Mouse (Mus musculus): ENCODE results near the gene M1ap.

M1ap gene

DNA sequence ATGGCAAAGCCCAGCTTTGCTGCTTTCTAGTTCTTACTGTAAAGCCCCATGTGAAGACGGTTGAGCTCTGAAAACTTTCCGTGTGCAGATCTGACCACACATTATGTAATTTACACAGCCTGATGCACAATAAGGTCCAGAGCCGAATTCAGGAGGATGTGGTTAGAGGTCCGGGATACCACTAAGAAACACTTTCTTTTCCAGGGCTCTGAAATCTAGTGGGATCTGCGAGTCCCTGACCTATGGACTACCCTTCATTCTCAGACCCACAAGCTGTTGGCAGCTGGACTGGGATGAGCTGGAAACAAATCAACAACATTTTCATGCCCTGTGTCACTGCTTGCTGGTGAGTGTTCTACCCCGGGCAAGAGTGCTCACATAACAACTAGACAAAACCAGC, 59.4 kb downstream of the M1ap start:
- DNase-seq (ENCODE audit: low read depth in 2 of 2, low spot score in 2 of 2) = no peak

DNA sequence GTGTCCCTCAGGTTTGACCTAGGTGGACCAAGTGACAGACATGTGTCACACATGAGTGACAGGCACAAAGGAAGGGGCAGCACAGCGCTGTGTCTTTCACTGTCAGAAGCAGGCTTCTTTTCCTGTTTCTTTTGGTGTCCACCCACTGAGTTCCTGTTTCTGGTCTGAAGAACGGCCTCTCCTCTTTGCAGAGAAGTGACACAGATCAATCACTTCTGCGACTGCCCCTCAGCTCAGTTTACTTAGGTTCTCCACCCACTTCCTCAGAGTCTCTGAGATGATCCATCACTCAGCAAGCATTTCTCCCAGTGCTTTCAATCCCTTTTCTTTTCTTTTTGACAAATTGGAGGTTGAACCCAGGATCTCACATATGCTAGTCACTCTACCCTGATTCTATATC, 62.0 kb downstream of the M1ap start:
- DNase-seq (ENCODE audit: low read depth in 2 of 2, low spot score in 2 of 2) = no peak

DNA sequence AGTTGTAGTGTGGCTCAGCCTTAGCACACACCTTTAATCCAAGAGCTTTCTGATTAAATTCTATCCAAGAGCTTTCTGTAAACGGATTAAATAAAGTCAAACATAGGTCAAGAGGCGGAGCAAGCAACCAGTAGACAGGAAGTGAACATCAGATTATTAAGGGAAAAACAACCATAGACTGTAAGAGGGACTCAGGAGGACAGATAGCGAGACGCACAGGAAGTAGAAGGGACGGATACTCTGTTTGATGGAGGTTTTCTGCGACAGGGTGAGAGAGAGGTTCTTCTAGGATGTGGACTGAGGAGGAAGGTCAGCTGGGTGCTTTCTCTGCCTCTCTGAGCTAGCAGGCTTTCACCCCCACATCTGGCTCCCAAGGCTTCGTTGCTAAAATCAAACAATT, 63.3 kb downstream of the M1ap start:
- DNase-seq (ENCODE audit: low read depth in 2 of 2, low spot score in 2 of 2) = peak; percentile 14 to 35

DNA sequence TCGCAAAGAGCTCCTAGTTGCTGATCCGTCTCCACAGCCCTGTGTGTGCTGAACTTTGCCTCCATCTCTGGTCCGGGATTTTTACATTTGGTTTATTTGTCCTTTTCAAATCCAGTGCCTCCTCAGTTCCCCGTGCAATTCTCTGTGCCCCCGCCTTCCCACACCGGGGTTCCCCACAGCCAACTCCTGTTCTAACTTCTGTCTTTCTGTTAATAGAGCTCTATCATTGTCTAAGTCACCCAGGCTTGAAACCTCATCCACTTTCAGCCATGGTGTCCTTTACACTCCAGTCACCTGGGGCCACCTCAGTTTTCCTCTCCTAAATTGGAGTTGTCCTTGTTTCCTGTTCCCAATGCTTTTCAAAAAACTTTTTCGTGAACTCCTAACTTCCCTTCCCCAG, 64.6 kb downstream of the M1ap start:
- DNase-seq (ENCODE audit: low read depth in 2 of 2, low spot score in 2 of 2) = no peak

DNA sequence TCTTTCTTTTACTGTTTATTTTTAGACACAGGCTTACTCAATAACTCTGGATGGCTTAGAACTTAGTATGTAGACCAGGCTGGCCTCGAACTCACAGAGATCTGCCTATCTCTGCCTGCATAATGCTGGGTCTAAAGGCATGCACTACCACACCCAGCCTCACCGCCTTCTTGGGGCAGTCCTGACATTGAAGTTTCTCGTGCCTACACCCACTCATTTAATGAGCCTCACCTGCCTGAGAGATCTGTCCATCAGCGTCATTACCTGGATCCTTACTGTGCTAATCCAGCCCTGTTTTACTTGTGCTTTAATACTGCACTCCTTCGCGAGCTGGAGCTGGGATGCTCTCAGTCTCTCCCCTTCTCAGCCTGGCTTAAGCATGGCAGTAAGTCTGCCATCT, 65.1 kb downstream of the M1ap start:
- no peak for DNase-seq (ENCODE audit: low read depth in 2 of 2, low spot score in 2 of 2)

DNA sequence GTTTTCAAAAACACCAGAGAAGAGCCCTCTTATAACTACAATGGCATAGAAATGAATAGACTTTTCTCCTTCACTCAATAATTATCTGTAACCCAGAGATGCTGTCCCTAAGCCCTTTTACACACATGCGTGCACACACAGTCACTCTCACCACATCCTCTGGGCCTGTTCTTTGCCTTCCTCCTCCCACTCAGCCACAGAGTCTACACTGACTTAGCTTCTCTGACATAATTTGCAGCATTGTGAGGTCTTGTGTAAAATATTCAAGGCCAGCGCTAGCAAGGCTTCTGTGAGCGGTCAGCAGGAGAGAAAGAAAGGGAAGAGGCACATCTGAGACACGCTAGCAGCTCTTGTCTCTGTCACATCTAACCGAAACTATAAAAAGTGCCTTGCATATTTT, 66.7 kb downstream of the M1ap start:
- peak; percentile 22 to 29 for DNase-seq (ENCODE audit: low read depth in 2 of 2, low spot score in 2 of 2)

DNA sequence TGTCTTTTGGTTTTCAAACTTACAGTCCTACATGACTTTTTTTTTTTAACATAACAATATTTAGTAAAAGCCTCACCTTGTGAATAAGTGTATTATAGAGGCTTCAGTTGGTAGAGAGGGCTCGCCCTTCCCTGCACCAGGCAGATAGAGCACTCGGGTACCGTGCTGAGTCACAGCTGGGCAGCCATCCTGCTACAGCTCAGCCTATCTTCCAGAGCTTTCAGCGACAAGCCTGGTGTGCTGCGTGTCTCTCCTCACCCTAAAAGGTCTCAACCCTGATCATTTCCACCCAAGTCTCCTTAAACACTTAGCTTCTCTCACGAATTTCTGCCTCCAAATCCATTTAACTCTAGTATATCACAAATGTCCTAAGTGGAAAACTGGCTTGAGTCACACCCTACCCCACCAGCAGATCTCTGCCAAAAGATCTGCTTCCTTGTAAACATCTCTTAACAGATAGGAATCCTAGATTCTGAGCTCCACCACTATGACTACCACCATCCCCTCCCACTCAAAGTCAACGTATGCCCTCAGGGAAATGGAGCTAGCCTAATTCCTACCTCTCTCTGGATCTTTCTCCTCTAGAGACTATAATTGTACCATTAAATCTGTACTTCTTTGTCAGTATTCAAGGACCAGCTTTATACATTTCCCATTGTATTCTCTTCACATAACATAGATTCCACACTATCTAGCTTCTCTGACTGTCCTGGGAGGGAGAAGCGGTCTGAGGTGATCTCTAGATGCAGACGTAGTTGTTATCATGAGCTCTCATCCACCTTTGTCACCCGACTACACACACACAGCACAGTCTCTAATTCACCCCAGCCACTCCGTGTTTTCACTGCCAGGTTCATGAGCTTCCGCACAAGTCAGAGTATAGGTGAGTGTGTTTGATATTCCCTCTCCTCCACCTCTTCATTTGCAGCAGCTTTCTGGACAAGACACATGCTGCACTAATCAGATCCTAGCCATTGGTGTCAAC, 68.1 kb downstream of the M1ap start:
- no peak for DNase-seq (ENCODE audit: low read depth in 2 of 2, low spot score in 2 of 2)

DNA sequence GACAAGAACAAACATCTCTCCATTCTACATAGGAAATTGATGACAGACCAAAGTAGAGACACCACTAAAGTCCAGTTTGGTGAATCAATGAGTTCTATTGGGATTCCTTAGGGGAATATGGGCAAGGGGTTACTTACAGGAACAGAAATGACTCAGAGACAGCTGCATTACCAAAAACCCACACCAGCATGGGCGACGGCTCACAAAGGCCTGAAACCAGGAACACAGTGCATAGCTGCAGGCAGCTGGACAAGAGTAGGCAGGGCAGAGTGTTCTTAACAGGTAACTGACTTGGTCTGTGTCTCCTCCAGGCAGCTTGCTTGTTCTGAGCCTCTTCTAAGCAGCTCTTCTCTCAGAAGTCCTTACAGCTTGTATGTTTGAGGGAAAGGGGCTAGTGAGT, 69.0 kb downstream of the M1ap start:
- no peak for DNase-seq (ENCODE audit: low read depth in 2 of 2, low spot score in 2 of 2)

DNA sequence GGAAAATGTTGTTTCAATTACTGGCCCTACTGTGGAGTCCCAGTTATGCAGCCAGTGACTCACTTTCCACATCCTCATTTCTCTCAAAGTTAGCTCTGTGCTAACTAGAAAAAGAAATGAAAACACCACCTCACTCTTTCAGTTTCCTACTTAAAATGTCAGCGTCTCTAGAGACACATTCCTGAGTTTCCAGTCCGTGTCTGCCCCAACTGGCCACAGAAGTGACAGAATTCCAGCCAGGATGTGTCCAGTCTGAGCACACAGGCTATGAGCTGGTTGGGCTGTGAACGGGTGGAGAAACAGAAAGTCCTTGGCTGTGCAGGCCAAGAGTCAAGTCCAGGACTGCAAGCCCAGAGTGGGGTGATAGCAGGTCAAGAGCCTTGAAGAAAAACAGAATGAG, 70.5 kb downstream of the M1ap start:
- DNase-seq (ENCODE audit: low read depth in 2 of 2, low spot score in 2 of 2) = no peak

DNA sequence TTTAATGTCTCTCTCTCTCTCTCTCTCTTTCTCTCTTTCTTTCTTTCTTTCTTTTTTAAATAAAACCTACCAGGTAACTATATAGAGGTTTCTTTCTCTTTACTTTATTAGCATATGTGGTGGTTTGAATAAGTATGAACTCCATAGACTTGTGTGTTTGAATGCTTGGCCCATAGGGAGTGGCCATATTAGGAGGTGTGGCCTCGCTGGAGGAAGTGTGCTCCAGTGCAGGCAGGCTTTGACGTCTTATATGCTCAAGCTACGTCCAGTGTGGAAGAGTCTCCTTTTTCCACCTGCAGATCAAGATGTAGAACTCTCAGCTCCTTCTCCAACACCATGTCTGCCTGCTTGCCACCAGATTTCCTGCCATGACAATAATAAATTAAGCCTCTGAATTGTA, 72.3 kb downstream of the M1ap start:
- no peak for DNase-seq (ENCODE audit: low read depth in 2 of 2, low spot score in 2 of 2)

DNA sequence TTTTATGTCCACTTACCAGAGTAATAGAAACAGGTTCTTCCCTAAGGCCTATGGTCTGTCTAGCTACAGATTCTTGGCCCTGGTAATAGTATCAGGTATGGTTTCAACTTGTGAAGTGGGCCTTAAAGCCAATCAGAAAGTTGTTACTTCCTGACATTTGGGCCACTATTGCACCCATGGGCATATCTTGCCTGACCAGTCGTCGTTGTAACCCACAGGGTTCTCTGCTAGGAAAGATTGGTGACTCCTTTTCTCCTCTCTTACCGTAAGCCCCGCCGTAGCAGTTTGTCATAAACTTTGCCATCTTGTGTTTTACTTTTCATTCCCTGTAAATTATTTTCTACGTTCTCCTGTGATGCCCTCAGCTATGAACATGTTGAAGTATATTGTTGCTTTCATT, 73.4 kb downstream of the M1ap start:
- DNase-seq (ENCODE audit: low read depth in 2 of 2, low spot score in 2 of 2) = no peak

DNA sequence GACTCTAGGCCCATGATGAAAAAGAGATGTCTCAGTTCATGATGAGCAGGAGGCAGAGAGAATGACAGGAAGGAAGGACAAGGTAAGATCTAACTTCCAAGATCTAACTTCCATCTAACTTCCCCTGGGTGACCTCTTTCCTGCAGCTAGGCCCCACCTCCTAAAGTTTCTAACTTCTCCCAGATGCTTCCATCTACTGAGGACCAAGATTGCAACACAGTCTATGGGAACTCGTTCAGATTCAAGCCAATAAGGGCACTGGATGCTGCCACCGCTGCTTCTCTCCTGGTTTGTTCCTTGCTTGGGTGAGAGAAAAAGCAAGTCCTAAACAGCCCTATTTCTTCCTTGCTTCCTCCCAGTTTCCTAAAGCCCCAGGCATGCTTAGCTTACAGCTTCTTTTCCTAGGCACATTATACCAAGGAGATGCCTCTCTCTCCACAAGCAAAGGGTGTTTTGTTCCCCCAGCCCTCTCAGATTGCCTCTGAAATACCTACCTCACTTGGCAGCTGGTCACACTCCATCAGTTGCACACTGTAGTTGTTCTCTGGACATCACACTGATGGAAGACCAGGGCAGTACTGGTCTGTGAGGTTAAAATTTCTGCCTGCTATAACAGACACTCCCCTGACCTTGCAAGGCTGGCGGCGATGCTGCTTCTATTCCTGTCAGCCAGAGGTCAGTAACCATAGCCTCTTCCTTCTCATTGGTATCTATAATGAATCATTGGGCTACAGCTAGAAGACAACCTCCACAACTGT, 74.3 kb downstream of the M1ap start:
- DNase-seq (ENCODE audit: low read depth in 2 of 2, low spot score in 2 of 2) = no peak

DNA sequence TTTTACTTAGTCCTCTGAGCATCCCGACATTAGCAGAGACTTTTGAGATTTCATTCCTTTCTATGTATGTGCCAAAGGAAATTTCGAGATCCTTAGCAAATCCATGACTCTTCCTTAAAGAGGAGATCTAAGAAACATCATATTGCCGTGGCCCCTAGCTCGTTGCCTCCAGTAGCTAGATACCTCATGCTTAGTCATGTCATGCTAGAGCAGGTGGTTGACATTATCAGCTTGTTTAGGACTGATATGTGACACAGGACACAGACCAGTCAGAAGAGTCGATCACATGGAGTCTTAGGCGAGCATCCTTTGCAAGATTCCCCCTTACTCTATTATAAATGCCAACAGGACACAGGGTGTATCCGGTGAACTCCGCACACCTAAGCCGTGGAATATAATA, 76.3 kb downstream of the M1ap start:
- no peak for DNase-seq (ENCODE audit: low read depth in 2 of 2, low spot score in 2 of 2)

DNA sequence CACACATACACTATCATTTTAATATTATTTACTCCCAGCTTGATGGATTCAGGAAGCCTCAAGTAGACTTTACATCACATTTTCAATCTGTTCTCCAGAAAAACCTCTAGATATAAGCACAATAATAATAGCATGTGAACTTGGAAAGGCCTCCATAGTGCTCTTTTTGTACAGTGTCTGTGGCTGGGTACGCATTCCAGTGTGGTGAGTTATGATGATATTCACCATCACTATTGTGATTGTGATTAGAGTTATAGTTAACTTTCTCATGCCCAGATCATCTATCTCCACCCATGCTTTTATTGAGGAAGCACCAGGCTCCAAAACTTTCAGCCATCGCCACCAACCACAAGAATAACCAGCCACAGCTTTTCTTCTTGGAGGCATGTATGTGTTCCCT, 77.1 kb downstream of the M1ap start:
- no peak for DNase-seq (ENCODE audit: low read depth in 2 of 2, low spot score in 2 of 2)

DNA sequence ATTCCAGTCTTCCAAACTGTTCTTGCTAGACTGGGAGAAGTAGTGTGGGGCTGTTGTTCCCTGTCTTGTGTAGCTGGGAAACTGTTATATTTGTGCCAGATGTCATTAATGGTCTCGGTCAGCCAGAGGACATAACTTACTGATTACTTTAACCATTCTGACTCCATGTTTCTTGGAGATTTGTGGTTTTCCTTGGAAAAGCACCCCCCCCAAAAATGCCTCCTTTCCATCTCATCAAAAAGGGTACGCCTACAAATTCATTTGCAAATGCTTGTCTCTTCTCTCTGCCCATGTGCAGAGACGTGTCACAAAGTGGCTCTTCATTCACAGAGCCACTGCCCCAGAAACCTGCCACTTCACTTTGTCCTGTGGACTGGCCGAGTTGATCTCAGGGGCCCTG, 77.7 kb downstream of the M1ap start:
- DNase-seq (ENCODE audit: low read depth in 2 of 2, low spot score in 2 of 2) = no peak

DNA sequence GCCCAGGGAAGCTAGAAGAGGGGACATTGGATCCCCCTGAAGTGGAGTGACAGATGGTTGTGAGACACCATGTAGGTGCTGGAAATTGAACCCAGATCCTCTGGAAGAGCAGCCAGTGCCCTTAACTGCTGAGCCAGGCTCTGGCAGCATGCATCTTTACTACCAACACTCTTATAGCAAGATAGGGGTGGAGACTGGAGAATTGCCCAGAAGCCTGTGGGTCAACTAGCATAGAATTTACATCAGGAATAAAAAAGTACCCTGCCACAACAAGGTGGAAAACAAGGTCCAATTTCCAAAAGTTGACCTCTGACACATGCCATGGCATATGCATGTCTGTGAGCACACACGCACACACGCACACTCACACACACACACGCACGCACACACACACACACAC, 78.5 kb downstream of the M1ap start:
- DNase-seq (ENCODE audit: low read depth in 2 of 2, low spot score in 2 of 2) = no peak

DNA sequence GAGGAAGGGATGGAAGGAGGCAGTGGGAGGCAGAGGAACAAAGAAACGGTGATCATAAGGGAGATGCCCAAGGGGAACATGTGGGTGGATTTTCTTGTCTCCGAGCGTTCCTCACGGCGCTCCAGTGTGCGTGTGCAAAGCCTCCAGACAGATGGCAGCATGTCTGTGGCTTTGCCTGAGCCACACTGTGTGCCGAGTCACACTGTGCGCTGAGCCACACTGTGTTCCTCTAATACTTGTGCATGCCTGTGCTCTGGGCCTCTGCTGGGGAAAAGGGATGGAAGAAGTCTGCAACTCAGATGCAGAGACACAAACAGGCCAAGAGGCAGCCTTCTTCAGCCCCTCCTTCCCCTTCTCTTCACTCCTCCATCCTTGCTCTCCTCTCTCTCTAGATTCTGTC, 80.6 kb downstream of the M1ap start:
- no peak for DNase-seq (ENCODE audit: low read depth in 2 of 2, low spot score in 2 of 2)

DNA sequence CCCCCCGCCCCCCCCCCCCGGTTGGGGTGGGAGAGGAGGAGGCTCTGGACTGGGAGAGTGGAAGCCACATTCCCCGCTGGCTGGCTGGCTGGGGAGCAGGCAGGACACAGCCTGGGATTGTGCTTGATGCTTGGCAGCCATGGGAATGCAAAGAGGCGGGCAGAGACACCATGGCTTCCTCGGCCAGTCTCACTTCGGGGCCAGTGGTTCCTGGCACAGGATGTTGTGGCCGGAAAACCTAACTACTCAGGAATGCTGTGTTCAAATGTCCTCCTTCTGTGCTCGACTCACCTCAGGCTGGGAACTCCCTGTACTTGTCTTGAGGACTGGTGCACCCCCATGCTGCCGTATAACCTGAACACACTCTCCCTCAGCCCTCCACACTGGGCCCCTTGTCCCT, 81.0 kb downstream of the M1ap start:
- no peak for DNase-seq (ENCODE audit: low read depth in 2 of 2, low spot score in 2 of 2)

DNA sequence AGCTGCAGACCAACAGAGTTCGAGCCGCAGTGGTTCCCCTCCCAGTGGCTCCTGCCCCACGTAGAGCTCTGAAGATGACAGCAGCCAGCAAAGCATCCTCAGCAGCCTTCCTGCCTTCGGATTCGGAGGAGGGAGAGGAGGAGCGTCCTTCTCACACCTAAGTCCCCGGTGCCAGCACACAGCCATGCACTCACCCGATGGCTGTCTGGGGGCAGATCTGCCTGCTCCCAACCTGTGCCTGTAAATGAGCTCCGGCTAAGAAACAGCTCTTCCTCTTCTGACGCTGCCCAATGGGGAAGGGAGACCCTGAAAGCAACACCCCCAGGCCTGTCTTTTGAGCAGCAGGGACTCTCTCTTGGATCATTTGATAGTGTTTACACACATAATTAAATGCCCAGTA, 83.1 kb downstream of the M1ap start:
- no peak for DNase-seq (ENCODE audit: low read depth in 2 of 2, low spot score in 2 of 2)

DNA sequence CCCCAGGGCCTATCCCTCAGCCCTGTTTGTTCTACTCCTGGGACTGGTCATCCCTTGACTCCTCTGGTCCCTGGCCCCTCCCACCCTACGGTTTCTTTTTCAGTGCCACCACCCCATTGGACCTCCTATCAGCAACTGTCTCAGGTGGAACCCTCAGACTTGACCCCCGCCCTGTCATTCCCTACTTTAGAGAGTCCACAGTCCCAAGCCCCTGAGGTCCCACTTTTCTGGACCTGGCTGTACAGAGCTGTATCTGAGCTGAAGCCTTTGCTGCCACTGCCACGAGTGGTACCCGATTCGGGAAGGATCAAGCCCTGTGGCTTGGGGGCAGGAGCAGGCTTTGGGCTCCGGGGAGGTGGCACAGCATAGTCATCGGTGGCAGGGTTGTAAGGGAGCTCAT, 84.4 kb downstream of the M1ap start:
- DNase-seq (ENCODE audit: low read depth in 2 of 2, low spot score in 2 of 2) = no peak

DNA sequence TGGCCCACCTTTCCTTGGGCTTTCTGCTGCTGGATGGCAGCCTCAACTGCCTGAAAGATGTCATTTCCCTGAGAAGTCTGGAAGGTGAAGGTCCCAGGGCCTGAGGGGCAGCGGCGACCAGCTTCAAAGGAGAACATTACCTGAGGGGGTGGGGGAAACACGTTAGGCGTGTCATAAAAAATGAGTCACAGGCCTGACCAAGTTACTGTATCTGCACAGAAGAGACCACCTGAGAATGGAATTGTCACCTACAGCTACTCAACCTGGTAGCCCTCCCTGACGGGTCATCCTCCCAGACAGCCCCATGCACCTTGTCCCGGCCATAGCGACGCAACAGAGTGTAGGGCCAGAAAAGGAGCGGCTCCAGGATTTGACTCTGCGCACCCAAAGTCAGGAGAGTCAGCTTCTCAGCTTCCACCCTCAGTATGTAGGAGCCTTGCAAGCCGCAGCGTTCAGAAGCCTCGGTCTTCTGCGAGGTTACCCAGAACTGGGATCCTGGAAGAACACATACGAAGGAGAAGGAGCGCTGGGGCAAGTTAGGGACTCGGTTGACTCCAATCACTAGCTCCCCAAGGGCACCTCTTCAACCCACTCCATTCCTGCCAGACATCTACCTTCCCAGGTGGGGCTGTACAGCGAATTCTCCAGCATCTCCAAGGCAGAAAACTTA, 85.4 kb downstream of the M1ap start:
- DNase-seq (ENCODE audit: low read depth in 2 of 2, low spot score in 2 of 2) = no peak

DNA sequence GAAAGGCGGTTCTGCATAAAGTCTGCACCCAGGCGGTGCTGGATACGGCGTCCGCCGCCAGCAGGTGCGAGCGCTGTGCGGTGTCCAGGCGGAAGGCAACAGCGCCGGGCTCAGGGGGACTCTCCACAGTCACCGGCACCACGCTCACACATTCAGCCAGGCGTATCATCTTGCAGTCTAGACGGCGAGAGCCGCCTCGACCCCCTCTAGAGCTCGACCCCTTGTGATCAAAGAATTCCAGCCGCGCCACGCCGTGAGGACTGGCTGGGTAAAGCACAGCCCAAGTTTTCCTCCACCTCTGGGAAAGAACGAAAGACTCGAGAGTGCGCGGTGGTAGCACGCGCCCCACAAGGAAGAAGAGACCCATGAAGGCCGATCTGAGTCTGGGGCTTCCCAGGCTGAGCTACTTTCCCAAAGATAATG, 86.1 kb downstream of the M1ap start:
- DNase-seq (ENCODE audit: low read depth in 2 of 2, low spot score in 2 of 2) = peak; percentile 21 to 26

Measured in CD8-positive naive resting alpha-beta T cell, adult 2 months (primary cell).